In the genomic region with DNA sequence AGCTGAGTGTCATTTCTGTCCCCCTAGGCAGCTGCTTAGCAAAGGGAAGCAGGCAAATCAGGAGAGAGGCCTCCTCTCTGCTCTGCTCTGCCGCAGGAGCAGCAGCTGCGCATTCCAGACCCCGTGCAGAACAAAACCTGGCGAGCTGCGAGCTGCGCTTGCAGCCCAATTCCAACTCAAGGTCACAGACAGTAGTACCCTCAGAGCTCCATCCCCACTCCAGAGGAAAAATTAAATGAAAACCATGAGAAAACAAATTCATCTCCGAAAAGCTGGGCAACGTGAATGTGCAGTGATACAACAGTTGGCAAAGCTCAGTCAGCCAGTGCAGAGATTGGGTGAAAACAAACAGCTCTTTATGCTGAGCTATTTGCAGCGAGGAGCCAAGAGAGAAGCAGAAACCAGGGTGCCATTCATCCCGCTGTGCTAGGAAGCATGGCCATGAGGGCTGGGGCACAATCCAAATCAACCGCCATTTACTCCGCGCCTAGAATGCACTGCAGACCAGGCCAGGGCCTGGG, we compare ENCODE assay signal across 7 mouse cellular contexts. TPM values are rescaled to one million over a fixed set of nuclear protein-coding genes. Genes with fewer than 3 reads are reported as not detected.
DNase-seq lines count a peak whose midpoint lies in the region; ATAC-seq lines count a peak whose summit lies in the region.

No protein-coding gene starts in this region.

- WGBS in embryonic facial prominence, embryonic 15.5 days: 27% methylated on average over 13 of the region's 13 CpGs

- intact Hi-C loops in heart, postnatal 10 days (cut with DNase I): no loop called here
- intact Hi-C loops in left cerebral cortex, postnatal 14 days (cut with DNase I): no loop called here

- DNase-seq in cerebellum, adult 8-10 months: peak; percentile 43
- peak; percentile 51 to 56 for DNase-seq in heart, postnatal 10 days
- DNase-seq in left cerebral cortex, postnatal 14 days (ENCODE audit: low spot score in 2 of 2): peak; percentile 57 to 65
- DNase-seq in neural tube, embryonic 10.5 days (ENCODE audit: extremely low spot score, low spot score): peak; percentile 15
- DNase-seq in thymus, postnatal 14 days: no peak
- no peak for DNase-seq in natural killer cell, adult 2 months (ENCODE audit: low spot score in 2 of 2)

- H3K27ac ChIP-seq in embryonic facial prominence, embryonic 15.5 days (replicated peaks): peak overlapping the region; percentile 84

- 0 out of 2 replicates have a peak overlapping the region, but pooled peaks have one; percentile 10 for H3K4me2 ChIP-seq in embryonic facial prominence, embryonic 15.5 days (replicated peaks)

- no peak overlapping the region for H3K9ac ChIP-seq in embryonic facial prominence, embryonic 15.5 days

- no peak overlapping the region for H3K4me3 ChIP-seq in embryonic facial prominence, embryonic 15.5 days (replicated peaks)

- H3K36me3 ChIP-seq in embryonic facial prominence, embryonic 15.5 days: no peaks in the 10 kb centered on the region

- H3K9me3 ChIP-seq in embryonic facial prominence, embryonic 15.5 days (replicated peaks): no peaks in the 10 kb centered on the region

- H3K4me1 ChIP-seq in embryonic facial prominence, embryonic 15.5 days: peaks cover 12% of the 10 kb centered on the region; the same call in 1 of the 2 replicates

- no peaks in the 10 kb centered on the region for H3K27me3 ChIP-seq in embryonic facial prominence, embryonic 15.5 days

- ATAC-seq in embryonic facial prominence, embryonic 15.5 days (ENCODE audit: insufficient number of reproducible peaks, low FRiP score, low TSS enrichment, low read depth): peak; percentile 39; the same call in 1 of the 2 replicates

RNA-seq across cellular contexts. Expression of a gene that starts 18.6 kb away (rescaled TPM):
- polyA plus RNA-seq in embryonic facial prominence, embryonic 15.5 days (2015; fragmentation: Nextera tagmentation; extraction: Ambion mirVana): 19.7 and 20.8 TPM in 2 replicates
- 10 to 100 TPM in 1 of 2 experiments, 1 to 10 TPM in 1; 8.4 to 15.3 TPM for total RNA-seq in heart, postnatal 10 days (2021)
- 10 to 100 TPM in 1 of 2 experiments, 1 to 10 TPM in 1; 9.4 to 10.6 TPM for total RNA-seq in left cerebral cortex, postnatal 14 days (2021)

RNA-seq across cellular contexts. Expression of a gene that starts 40.7 kb away (rescaled TPM):
- polyA plus RNA-seq in embryonic facial prominence, embryonic 15.5 days (2015; fragmentation: Nextera tagmentation; extraction: Ambion mirVana): 5.4 and 9.8 TPM in 2 replicates
- total RNA-seq in heart, postnatal 10 days (2021): not detected
- under 1 TPM; 0.36 to 0.66 TPM for total RNA-seq in left cerebral cortex, postnatal 14 days (2021)

RNA-seq across cellular contexts. Expression of a gene that starts 51.7 kb away (rescaled TPM):
- 105 and 107 TPM in 2 replicates for polyA plus RNA-seq in embryonic facial prominence, embryonic 15.5 days (2015; fragmentation: Nextera tagmentation; extraction: Ambion mirVana)
- 10 to 100 TPM; 77.2 to 78.6 TPM for total RNA-seq in heart, postnatal 10 days (2021)
- total RNA-seq in left cerebral cortex, postnatal 14 days (2021): 100 to 1,000 TPM; 389 to 396 TPM

RNA-seq across cellular contexts. Expression of a gene that starts 52.6 kb away (rescaled TPM):
- 75.0 and 77.7 TPM in 2 replicates for polyA plus RNA-seq in embryonic facial prominence, embryonic 15.5 days (2015; fragmentation: Nextera tagmentation; extraction: Ambion mirVana)
- 10 to 100 TPM; 70.3 to 70.4 TPM for total RNA-seq in heart, postnatal 10 days (2021)
- 10 to 100 TPM; 54.5 to 55.7 TPM for total RNA-seq in left cerebral cortex, postnatal 14 days (2021)

Comparison
In these comparisons a context has a peak if more than half of its experiments do, and no peak if none do; other contexts are left out.
1. DNase-seq: peak in cerebellum, adult 8-10 months (single experiment), heart, postnatal 10 days (2 of 2), left cerebral cortex, postnatal 14 days (2 of 2) and neural tube, embryonic 10.5 days (single experiment); none in thymus, postnatal 14 days (single experiment) and natural killer cell, adult 2 months (0 of 2).
2. RNA of a gene that starts 51.7 kb away (total RNA-seq): 389 to 396 TPM in left cerebral cortex, postnatal 14 days; 77.2 to 78.6 TPM in heart, postnatal 10 days; every median in the first group is over 4 times any median in the second.